Mouse (Mus musculus): Measurements from ENCODE around the gene 1700003E16Rik. TPM values are rescaled to one million over a fixed set of nuclear protein-coding genes. Genes with fewer than 3 reads are reported as not detected.

1700003E16Rik gene
- polyA plus RNA-seq, 1 experiment from 2014 or later = 7.5 TPM

GRCm38 (mm10) chr6:83117165-83117438, 39.1 kb upstream of the 1700003E16Rik start:
- no peak for DNase-seq (ENCODE audit: low spot score)
- WGBS = 89% methylated on average over 4 of the region's 4 CpGs
- Histone ChIP-seq H3K4me1 (replicated peaks; ENCODE audit: control insufficient read depth, insufficient read depth, low read length) (peaks cover 33% of the 10 kb centered on the region), H3K27ac (no peak overlapping the region), H3K36me3 (replicated peaks; ENCODE audit: control insufficient read depth, insufficient read depth) (peaks cover 32% of the 10 kb centered on the region), H3K4me2 (replicated peaks) (0 out of 2 replicates have a peak overlapping the region, but pooled peaks have one; percentile 86), H3K9ac (peak overlapping the region; percentile 85; the same call in 1 of the 2 replicates), H3K9me3 (ENCODE audit: control insufficient read depth, low read length) (no peaks in the 10 kb centered on the region), H3K27me3 (ENCODE audit: control insufficient read depth, insufficient read depth, low read length) (no peaks in the 10 kb centered on the region), H3K4me3 (replicated peaks; ENCODE audit: low read length) (peak overlapping the region; percentile 75; the same call in 1 of the 2 replicates)
- ATAC-seq (ENCODE audit: low FRiP score) = no peak

GRCm38 (mm10) chr6:83117616-83118015, 38.6 kb upstream of the 1700003E16Rik start:
- Histone ChIP-seq H3K27me3 (ENCODE audit: control insufficient read depth, insufficient read depth, low read length) (no peaks in the 10 kb centered on the region), H3K9ac (no peak overlapping the region), H3K4me2 (replicated peaks) (no peak overlapping the region), H3K4me1 (replicated peaks; ENCODE audit: control insufficient read depth, insufficient read depth, low read length) (peaks cover 38% of the 10 kb centered on the region), H3K4me3 (replicated peaks; ENCODE audit: low read length) (no peak overlapping the region), H3K27ac (no peak overlapping the region), H3K9me3 (ENCODE audit: control insufficient read depth, low read length) (no peaks in the 10 kb centered on the region), H3K36me3 (replicated peaks; ENCODE audit: control insufficient read depth, insufficient read depth) (peaks cover 32% of the 10 kb centered on the region)
- ATAC-seq (ENCODE audit: low FRiP score) = no peak
- no peak for DNase-seq (ENCODE audit: low spot score)
- 92% methylated on average over 13 of the region's 13 CpGs for WGBS

- no peak overlapping the region for H3K9ac ChIP-seq
- no peaks in the 10 kb centered on the region for H3K27me3 ChIP-seq (ENCODE audit: control insufficient read depth, insufficient read depth, low read length)
- peaks cover 44% of the 10 kb centered on the region for H3K4me1 ChIP-seq (replicated peaks; ENCODE audit: control insufficient read depth, insufficient read depth, low read length)
- no peak overlapping the region for H3K4me2 ChIP-seq (replicated peaks)
- ATAC-seq (ENCODE audit: low FRiP score) (no peak), DNase-seq (ENCODE audit: low spot score) (no peak)
- no peak overlapping the region for H3K27ac ChIP-seq
- H3K9me3 ChIP-seq (ENCODE audit: control insufficient read depth, low read length) = no peaks in the 10 kb centered on the region
- 85% methylated on average over 11 of the region's 11 CpGs for WGBS
- peaks cover 32% of the 10 kb centered on the region for H3K36me3 ChIP-seq (replicated peaks; ENCODE audit: control insufficient read depth, insufficient read depth)
- H3K4me3 ChIP-seq (replicated peaks; ENCODE audit: low read length) = no peak overlapping the region
Observed at GRCm38 (mm10) chr6:83118369-83118768, 37.8 kb upstream of the 1700003E16Rik start.

- Histone ChIP-seq H3K4me1 (replicated peaks; ENCODE audit: control insufficient read depth, insufficient read depth, low read length) (peaks cover 51% of the 10 kb centered on the region), H3K27me3 (ENCODE audit: control insufficient read depth, insufficient read depth, low read length) (no peaks in the 10 kb centered on the region), H3K9ac (no peak overlapping the region), H3K9me3 (ENCODE audit: control insufficient read depth, low read length) (no peaks in the 10 kb centered on the region), H3K36me3 (replicated peaks; ENCODE audit: control insufficient read depth, insufficient read depth) (peaks cover 32% of the 10 kb centered on the region), H3K27ac (no peak overlapping the region), H3K4me2 (replicated peaks) (peak overlapping the region; percentile 99), H3K4me3 (replicated peaks; ENCODE audit: low read length) (peak overlapping the region; percentile 63; the same call in 1 of the 2 replicates)
- DNase-seq (ENCODE audit: low spot score) = no peak
- 84% methylated on average over 14 of the region's 14 CpGs for WGBS
- ATAC-seq (ENCODE audit: low FRiP score) = no peak
Observed at GRCm38 (mm10) chr6:83118825-83119733, 37.1 kb upstream of the 1700003E16Rik start.

- WGBS = 54% methylated on average over 7 of the region's 7 CpGs
- Histone ChIP-seq H3K4me3 (replicated peaks; ENCODE audit: low read length) (peak overlapping the region; percentile 63), H3K27me3 (ENCODE audit: control insufficient read depth, insufficient read depth, low read length) (no peaks in the 10 kb centered on the region), H3K4me2 (replicated peaks) (peak overlapping the region; percentile 99), H3K36me3 (replicated peaks; ENCODE audit: control insufficient read depth, insufficient read depth) (peaks cover 32% of the 10 kb centered on the region), H3K4me1 (replicated peaks; ENCODE audit: control insufficient read depth, insufficient read depth, low read length) (peaks cover 54% of the 10 kb centered on the region), H3K27ac (no peak overlapping the region), H3K9ac (peak overlapping the region; percentile 73), H3K9me3 (ENCODE audit: control insufficient read depth, low read length) (no peaks in the 10 kb centered on the region)
- ATAC-seq (ENCODE audit: low FRiP score) (no peak), DNase-seq (ENCODE audit: low spot score) (no peak)
Observed at GRCm38 (mm10) chr6:83119734-83120051, 36.5 kb upstream of the 1700003E16Rik start.

- ATAC-seq (ENCODE audit: low FRiP score) (peak; percentile 96), DNase-seq (ENCODE audit: low spot score) (peak; percentile 95)
- peak within 1 kb of the TSS; percentile 99 for H3K4me2 ChIP-seq (replicated peaks)
- H3K9ac ChIP-seq = peak within 1 kb of the TSS; percentile 92
- H3K27ac ChIP-seq = peak within 1 kb of the TSS; percentile 98
- peak within 1 kb of the TSS; percentile 63 for H3K4me3 ChIP-seq (replicated peaks; ENCODE audit: low read length)
- H3K4me1 ChIP-seq (replicated peaks; ENCODE audit: control insufficient read depth, insufficient read depth, low read length) = peaks cover 48% of the 10 kb centered on the region
- H3K27me3 ChIP-seq (ENCODE audit: control insufficient read depth, insufficient read depth, low read length) = no peaks in the 10 kb centered on the region
- H3K9me3 ChIP-seq (ENCODE audit: control insufficient read depth, low read length) = no peaks in the 10 kb centered on the region
- WGBS = under 1% methylated on average over 36 of the region's 38 CpGs
- H3K36me3 ChIP-seq (replicated peaks; ENCODE audit: control insufficient read depth, insufficient read depth) = peaks cover 32% of the 10 kb centered on the region
Observed at GRCm38 (mm10) chr6:83120930-83121862, 35.0 kb upstream of the 1700003E16Rik start, which contains the start of gene Wbp1. Wbp1 (minus strand) TSS chr6:83121559.

GRCm38 (mm10) chr6:83121863-83122710, 34.1 kb upstream of the 1700003E16Rik start:
- DNase-seq (ENCODE audit: low spot score) = no peak
- Histone ChIP-seq H3K4me3 (replicated peaks; ENCODE audit: low read length) (peak overlapping the region; percentile 63), H3K36me3 (replicated peaks; ENCODE audit: control insufficient read depth, insufficient read depth) (peaks cover 29% of the 10 kb centered on the region), H3K27ac (peak overlapping the region; percentile 98), H3K27me3 (ENCODE audit: control insufficient read depth, insufficient read depth, low read length) (no peaks in the 10 kb centered on the region), H3K4me1 (replicated peaks; ENCODE audit: control insufficient read depth, insufficient read depth, low read length) (peaks cover 39% of the 10 kb centered on the region), H3K9ac (peak overlapping the region; percentile 92), H3K9me3 (ENCODE audit: control insufficient read depth, low read length) (no peaks in the 10 kb centered on the region), H3K4me2 (replicated peaks) (peak overlapping the region; percentile 99)
- WGBS = 2% methylated on average over 47 of the region's 52 CpGs
- ATAC-seq (ENCODE audit: low FRiP score) = no peak; the same call in 1 of the 2 replicates

GRCm38 (mm10) chr6:83122961-83123360, 33.2 kb upstream of the 1700003E16Rik start:
- Histone ChIP-seq H3K9ac (0 out of 2 replicates have a peak overlapping the region, but pooled peaks have one; percentile 92), H3K9me3 (ENCODE audit: control insufficient read depth, low read length) (no peaks in the 10 kb centered on the region), H3K27me3 (ENCODE audit: control insufficient read depth, insufficient read depth, low read length) (no peaks in the 10 kb centered on the region), H3K4me1 (replicated peaks; ENCODE audit: control insufficient read depth, insufficient read depth, low read length) (peaks cover 38% of the 10 kb centered on the region), H3K4me2 (replicated peaks) (peak overlapping the region; percentile 99), H3K4me3 (replicated peaks; ENCODE audit: low read length) (0 out of 2 replicates have a peak overlapping the region, but pooled peaks have one; percentile 63), H3K27ac (0 out of 2 replicates have a peak overlapping the region, but pooled peaks have one; percentile 98), H3K36me3 (replicated peaks; ENCODE audit: control insufficient read depth, insufficient read depth) (peaks cover 20% of the 10 kb centered on the region)
- ATAC-seq (ENCODE audit: low FRiP score) (no peak), DNase-seq (ENCODE audit: low spot score) (no peak)
- WGBS = 54% methylated on average over 5 of the region's 5 CpGs

All from hindbrain, embryonic 14.5 days (tissue).